Mouse (Mus musculus) midbrain, postnatal 0 days (tissue): Measurements from ENCODE around the gene Gtf2ird1. TPM values are rescaled to one million over a fixed set of nuclear protein-coding genes. Genes with fewer than 3 reads are reported as not detected.

Experiments used
- ATAC-seq: fragments of 200-750 bp; cut with Nextera tagmentation; 2 replicates; pipeline ENCODE4 v1.8.0; 2017; ENCODE audit warnings: moderate number of reproducible peaks, mild to moderate bottlenecking, moderate TSS enrichment, moderate library complexity; ENCODE audit not compliant: low FRiP score
- DNase-seq: peaks from one replicate; pipeline ENCODE4 v3.0.0-alpha.2; 2015; ENCODE audit warnings: low spot score
- H3K27ac ChIP-seq: fragments of 300-500 bp; sonication (generic); 2 replicates; pipeline ENCODE4 v1.5.1; 2014; ENCODE audit warnings: low read depth, mild to moderate bottlenecking, low read length, mixed read lengths
- H3K27me3 ChIP-seq: fragments of 300-500 bp; sonication (generic); 2 replicates; pipeline ENCODE4 v1.6.1; 2014; ENCODE audit warnings: low read length, control low read depth, mixed read lengths; ENCODE audit not compliant: insufficient read depth
- H3K36me3 ChIP-seq: fragments of 300-500 bp; sonication (generic); 2 replicates; pipeline ENCODE4 v1.6.1; 2014; ENCODE audit warnings: low read length, control low read depth, mixed read lengths; ENCODE audit not compliant: insufficient read depth
- H3K4me1 ChIP-seq: fragments of 300-500 bp; sonication (generic); 2 replicates; pipeline ENCODE4 v1.6.1; 2014; ENCODE audit warnings: mild to moderate bottlenecking, control low read depth, antibody characterized with exemption, low read length, mixed read lengths; ENCODE audit not compliant: insufficient read depth
- H3K4me2 ChIP-seq: fragments of 300-500 bp; sonication (generic); 2 replicates; pipeline ENCODE4 v1.6.1; 2014; ENCODE audit warnings: low read depth, mild to moderate bottlenecking, low read length, mixed read lengths; ENCODE audit not compliant: poor library complexity, severe bottlenecking
- H3K4me3 ChIP-seq: fragments of 300-500 bp; sonication (generic); 2 replicates; pipeline ENCODE4 v1.5.1; 2014; ENCODE audit warnings: low read depth, mild to moderate bottlenecking, low read length, moderate library complexity
- H3K9ac ChIP-seq: fragments of 300-500 bp; sonication (generic); replicated peaks from 2 replicates; pipeline ENCODE4 v1.6.1; 2014; ENCODE audit warnings: mild to moderate bottlenecking, low read length, moderate library complexity, mixed read lengths; ENCODE audit not compliant: poor library complexity, severe bottlenecking
- H3K9me3 ChIP-seq: fragments of 300-500 bp; sonication (generic); 2 replicates; pipeline ENCODE4 v1.6.1; 2016; ENCODE audit warnings: low read length, control low read depth
- CTCF ChIP-seq: IDR thresholded peaks from 2 replicates; pipeline ENCODE4 v1.5.1; 2016; ENCODE audit warnings: antibody characterized with exemption, mild to moderate bottlenecking
- WGBS: fragments of 180-500 bp; shearing (Covaris S2); extraction: QIAGEN DNeasy Blood & Tissue Kit; methylation state at CpG from one replicate; pipeline ENCODE4 v1.1.7; 2014; 5-methylcytosine and 5-hydroxymethylcytosine counted together
- polyA plus RNA-seq: library from polyadenylated mRNA; unstranded; fragments of >200 nt; fragmentation: Nextera tagmentation; extraction: Ambion mirVana; gene quantifications from 2 replicates; pipeline ENCODE4 v1.2.1, GENCODE M21; 2015
- total RNA-seq: library from RNA; depleted of rRNA; stranded (reverse); fragments of >200 nt; gene quantifications from 2 replicates; pipeline ENCODE4 v1.2.3, GENCODE M21; 2014

Gene Gtf2ird1
- total and polyA plus RNA-seq, 2 experiments from 2014 or later = 53.4 to 54.3 TPM

DNA sequence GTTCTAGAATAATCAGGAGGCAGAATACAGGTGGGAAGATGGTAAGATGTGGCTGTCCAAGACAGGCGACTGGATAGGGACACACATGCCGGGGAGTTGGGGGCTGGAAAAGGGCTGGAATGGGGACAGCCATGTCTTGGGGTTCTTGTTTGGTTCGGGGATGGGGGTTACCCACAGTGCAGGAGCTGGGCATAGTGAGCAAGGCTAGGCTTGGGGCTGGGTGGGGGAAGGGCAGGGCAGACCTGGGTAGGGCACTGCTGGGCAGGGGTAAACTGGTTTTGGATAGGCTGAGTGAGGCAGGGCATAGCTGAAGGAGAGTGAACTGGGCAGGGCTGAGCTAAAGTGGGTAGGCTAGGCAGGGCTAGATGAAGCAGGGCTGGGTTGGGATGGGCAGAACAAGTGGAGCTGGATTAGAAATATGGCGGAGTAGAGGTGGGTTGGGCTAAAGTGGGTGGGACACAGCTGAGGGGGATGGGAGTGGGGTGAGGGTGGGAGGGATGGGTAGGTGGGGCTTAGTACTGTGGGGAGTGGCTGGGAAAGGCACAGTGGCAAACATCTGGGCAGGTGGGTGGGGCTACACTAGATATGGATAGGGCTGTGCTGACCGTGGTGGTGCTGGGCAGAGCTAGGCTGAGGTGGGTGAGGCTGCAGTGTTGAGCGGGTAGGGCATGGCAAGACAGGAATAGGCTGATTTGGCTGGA lies 46.8 kb downstream of the Gtf2ird1 start:
- H3K4me2 ChIP-seq = no peak overlapping the region
- H3K27me3 ChIP-seq = no peaks in the 10 kb centered on the region
- no peak overlapping the region for H3K27ac ChIP-seq
- H3K4me3 ChIP-seq = no peak overlapping the region
- no peaks in the 10 kb centered on the region for H3K9me3 ChIP-seq
- H3K4me1 ChIP-seq = no peaks in the 10 kb centered on the region
- TF ChIP-seq CTCF = no peak
- DNase-seq (no peak), ATAC-seq (no peak; the same call in 1 of the 2 replicates)
- H3K9ac ChIP-seq = no peak overlapping the region
- 93% methylated on average over 6 of the region's 6 CpGs for WGBS
- peaks cover 57% of the 10 kb centered on the region for H3K36me3 ChIP-seq

DNA sequence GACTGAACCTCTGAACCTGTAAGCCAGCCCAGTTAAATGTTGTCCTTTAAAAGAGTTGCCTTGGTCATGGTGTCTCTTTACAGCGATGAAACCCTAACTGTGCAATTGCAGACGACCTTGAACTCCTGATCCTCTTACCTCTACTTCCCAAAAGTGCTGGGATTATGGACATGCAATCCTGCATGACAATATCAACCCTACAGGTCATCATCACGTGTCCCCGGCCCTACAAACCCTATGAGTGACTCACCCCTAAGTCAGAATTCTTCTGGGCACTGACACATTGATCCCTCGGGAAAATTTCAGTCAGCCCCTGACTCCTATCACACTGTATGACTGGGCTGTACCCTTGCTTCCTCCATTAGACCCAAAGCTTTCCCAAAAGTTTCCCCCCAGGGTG lies 48.4 kb downstream of the Gtf2ird1 start:
- Histone ChIP-seq H3K27me3 (no peaks in the 10 kb centered on the region), H3K4me2 (no peak overlapping the region), H3K4me3 (no peak overlapping the region), H3K4me1 (no peaks in the 10 kb centered on the region), H3K9me3 (no peaks in the 10 kb centered on the region), H3K9ac (no peak overlapping the region), H3K27ac (no peak overlapping the region), H3K36me3 (peaks cover 63% of the 10 kb centered on the region)
- WGBS = 92% methylated on average over 5 of the region's 5 CpGs
- no peak for DNase-seq
- no peak for TF ChIP-seq CTCF
- no peak for ATAC-seq

DNA sequence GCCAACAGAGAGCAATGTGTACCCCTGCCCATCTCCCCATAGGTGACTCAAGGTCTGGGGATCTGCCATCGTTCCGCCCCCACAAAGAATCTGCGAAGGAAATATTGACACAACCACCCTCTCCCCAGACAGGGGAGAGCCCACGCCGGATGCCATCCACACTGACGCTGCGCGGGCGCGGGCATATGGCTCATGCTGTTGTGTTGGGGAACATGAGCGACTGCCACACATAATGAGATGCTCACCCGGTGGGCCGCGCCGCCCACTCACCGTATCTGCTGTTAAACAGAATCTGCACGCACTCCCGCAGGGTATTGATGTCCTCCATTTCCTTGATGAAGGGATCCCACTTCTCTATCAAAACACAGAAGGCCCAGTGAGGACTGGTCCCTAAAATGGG lies 54.7 kb downstream of the Gtf2ird1 start:
- ATAC-seq (no peak), DNase-seq (no peak)
- H3K4me3 ChIP-seq = no peak overlapping the region
- no peaks in the 10 kb centered on the region for H3K4me1 ChIP-seq
- H3K27ac ChIP-seq = no peak overlapping the region
- WGBS = 97% methylated on average over 18 of the region's 18 CpGs
- H3K36me3 ChIP-seq = peaks cover 70% of the 10 kb centered on the region
- no peak for TF ChIP-seq CTCF
- H3K4me2 ChIP-seq = no peak overlapping the region
- no peaks in the 10 kb centered on the region for H3K9me3 ChIP-seq
- H3K9ac ChIP-seq = no peak overlapping the region
- no peaks in the 10 kb centered on the region for H3K27me3 ChIP-seq

DNA sequence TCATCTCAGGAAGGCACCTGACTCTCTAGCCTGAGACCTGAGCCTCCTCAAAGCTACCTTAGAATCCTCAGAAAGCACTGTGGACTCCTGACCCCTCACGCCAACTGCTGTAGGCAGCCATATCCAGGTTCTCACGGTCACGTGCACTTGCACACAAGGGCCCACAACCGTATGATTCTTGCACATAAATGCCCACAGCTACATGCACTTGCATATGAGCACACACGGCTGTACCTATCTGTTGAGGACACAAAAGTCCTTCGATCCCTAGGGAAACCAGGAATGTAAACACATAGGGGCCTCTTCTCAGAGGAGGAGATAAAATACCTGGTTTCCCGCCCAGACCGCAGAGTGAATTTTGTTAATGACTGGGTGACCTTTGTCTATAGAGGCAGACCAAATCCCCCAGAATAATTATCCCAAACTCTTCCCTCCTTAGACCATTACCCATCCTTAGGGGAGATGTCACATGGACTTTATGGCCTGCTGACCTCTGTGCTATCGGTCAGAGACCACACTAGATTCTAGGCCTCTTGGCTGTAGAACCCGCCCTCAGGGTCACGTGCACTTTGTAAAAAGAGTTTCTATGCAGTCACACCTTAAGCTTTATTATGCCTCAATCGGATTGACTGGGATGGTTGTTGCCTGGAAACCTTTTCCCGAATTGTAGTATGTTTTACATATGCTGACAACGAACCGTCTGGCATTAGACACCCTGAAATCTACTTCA lies 58.9 kb downstream of the Gtf2ird1 start:
- Histone ChIP-seq H3K4me3 (no peak overlapping the region), H3K4me2 (no peak overlapping the region), H3K9me3 (no peaks in the 10 kb centered on the region), H3K27ac (no peak overlapping the region), H3K27me3 (no peaks in the 10 kb centered on the region), H3K4me1 (no peaks in the 10 kb centered on the region), H3K9ac (no peak overlapping the region), H3K36me3 (peaks cover 61% of the 10 kb centered on the region)
- no peak for ATAC-seq
- 97% methylated on average over 15 of the region's 15 CpGs for WGBS
- DNase-seq = no peak
- TF ChIP-seq CTCF = no peak

DNA sequence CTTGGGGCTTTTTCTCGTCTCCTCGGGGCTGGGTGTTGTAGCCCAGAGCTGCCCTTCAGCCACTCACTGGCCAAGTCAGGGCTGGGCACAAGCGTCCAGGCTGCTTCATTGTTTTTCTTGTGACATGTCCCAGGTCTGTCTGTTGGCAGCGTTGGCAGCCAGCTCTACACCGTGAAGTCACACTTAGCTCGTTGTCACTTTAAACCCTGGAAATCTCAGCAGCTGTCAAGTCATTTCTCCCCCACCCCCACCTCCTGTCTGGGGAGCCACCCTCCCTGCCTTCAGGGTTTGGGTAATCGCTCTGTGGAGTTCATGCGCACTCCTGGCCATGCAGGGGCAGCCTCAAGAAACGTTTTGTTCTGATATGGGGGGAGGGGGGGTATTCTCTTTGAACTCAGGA lies 60.0 kb downstream of the Gtf2ird1 start:
- H3K27ac ChIP-seq = no peak overlapping the region
- H3K4me2 ChIP-seq = no peak overlapping the region
- H3K9ac ChIP-seq = no peak overlapping the region
- H3K9me3 ChIP-seq = no peaks in the 10 kb centered on the region
- ATAC-seq (no peak), DNase-seq (no peak)
- no peak overlapping the region for H3K4me3 ChIP-seq
- peaks cover 56% of the 10 kb centered on the region for H3K36me3 ChIP-seq
- no peak for TF ChIP-seq CTCF
- 70% methylated on average over 9 of the region's 9 CpGs for WGBS
- H3K4me1 ChIP-seq = no peaks in the 10 kb centered on the region
- no peaks in the 10 kb centered on the region for H3K27me3 ChIP-seq

DNA sequence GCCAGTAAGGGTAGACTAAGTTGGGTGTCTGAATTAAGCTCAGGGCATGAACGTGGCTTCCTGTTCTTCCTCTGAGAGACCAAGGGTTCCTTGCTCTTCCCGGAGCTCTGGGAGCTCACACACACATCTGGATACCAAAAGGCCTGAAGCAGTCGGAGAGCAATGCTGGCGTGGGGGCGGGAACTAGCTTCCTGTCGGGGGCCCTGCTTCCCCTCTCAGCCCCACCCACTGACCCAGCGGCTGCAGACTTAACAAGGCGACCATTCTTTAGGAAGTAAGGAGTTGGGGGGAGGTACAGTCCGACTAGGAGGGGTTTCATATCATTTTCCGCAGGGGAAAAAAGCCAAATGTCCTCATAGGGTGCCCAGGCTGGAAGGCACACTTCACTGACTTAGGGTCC lies 61.9 kb downstream of the Gtf2ird1 start:
- WGBS = 75% methylated on average over 10 of the region's 10 CpGs
- no peak overlapping the region for H3K4me3 ChIP-seq
- H3K9me3 ChIP-seq = no peaks in the 10 kb centered on the region
- DNase-seq (no peak), ATAC-seq (no peak)
- no peaks in the 10 kb centered on the region for H3K4me1 ChIP-seq
- no peak overlapping the region for H3K9ac ChIP-seq
- H3K36me3 ChIP-seq = peaks cover 58% of the 10 kb centered on the region
- no peak for TF ChIP-seq CTCF
- H3K27me3 ChIP-seq = no peaks in the 10 kb centered on the region
- no peak overlapping the region for H3K4me2 ChIP-seq
- H3K27ac ChIP-seq = no peak overlapping the region
